Mouse (Mus musculus): ENCODE results near the gene Smarcd3. TPM values are rescaled to one million over a fixed set of nuclear protein-coding genes. Genes with fewer than 3 reads are reported as not detected.
"Not testable (repeated sequence)": the region's sequence is repeated elsewhere in the genome, so short reads cannot be mapped to it uniquely, and the experiment has no call there.

The Smarcd3 gene
- total RNA-seq, 4 experiments from 2014 or later, result 56.8 to 62.6 (median 60.6) TPM

GRCm38 (mm10) chr5:24556709-24557108, 67.5 kb downstream of the Smarcd3 start, which contains the start of gene 4931409K22Rik:
4931409K22Rik (minus strand) TSS chr5:24556809.
- DNase-seq (ENCODE audit: low spot score), result no peak

DNA sequence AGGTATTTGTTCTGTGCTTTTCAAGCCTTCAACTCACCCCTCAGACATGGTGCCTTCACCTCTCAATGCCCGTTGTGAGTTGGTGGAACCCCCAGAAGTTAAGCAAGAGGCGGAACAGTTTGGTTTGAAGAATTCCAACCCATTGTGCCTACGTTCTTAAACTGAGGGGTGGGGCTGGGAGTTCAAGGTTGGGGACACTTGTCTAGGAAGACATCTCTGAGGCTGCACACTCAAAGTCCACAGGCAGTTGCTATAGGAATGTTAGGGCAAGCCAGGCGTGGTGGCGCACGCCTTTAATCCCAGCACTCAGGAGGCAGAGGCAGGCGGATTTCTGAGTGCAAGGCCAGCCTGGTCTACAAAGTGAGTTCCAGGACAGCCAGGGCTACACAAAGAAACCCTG, 68.9 kb downstream of the Smarcd3 start:
- DNase-seq (ENCODE audit: low spot score), result not testable (repeated sequence)

GRCm38 (mm10) chr5:24553621-24554244, 70.5 kb downstream of the Smarcd3 start:
- DNase-seq (ENCODE audit: low spot score), result no peak

DNA sequence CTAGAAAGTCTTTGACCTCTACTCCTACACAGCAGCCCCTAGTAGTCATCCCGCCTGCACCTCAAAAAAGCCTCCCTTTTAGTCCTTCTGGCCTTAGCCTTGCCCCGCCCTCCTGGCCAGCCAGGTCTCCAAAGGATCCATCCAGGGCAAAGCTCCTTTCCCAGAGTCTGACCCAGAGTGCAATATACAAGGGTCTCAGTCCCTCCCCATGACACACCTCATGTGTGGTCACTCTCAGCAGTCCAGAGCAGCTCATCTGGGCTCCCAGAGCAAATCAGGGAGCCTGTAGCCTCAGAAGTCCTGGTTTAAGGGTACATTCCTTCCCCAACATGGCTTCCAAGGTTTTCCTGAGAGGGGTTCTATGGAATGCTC, 72.9 kb downstream of the Smarcd3 start:
- no peak for DNase-seq (ENCODE audit: low spot score)

DNA sequence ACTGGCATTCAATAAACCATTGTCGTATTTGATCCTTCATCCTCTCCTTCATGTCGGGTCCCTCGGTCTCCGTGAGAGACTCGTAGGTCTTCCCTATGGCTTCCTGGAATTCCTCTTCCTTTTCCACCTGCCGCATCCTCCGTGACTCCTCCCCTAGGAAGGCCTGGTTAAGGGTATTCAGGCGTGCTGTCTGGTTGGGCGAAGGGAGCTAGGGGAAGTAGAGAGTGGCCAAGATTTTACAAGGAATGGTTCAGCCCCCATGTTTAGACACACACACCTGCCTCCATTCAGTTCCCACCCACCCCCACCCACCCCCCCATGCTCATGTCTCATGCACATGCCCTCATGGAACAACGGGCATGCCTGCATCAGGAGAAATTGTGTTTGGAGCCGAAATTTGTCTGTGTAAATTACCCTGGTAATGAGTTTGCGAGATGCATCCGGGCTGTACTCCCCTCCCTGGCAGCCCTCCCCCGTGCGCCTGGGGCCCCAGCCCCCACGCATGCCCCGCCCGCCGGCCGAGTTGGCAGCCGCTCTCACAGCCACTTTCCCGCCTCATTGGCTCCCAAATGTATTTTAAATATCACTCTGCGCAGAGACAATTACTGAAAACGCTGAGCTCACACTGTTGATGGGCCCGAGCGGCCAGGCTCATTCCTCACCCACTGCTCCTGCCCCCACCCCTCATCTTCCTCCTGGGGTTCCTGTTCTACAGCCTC, 73.5 kb downstream of the Smarcd3 start:
- DNase-seq (ENCODE audit: low spot score), result no peak

- DNase-seq (ENCODE audit: low spot score), result no peak
Measured at GRCm38 (mm10) chr5:24542643-24543042, 81.6 kb downstream of the Smarcd3 start.

- DNase-seq (ENCODE audit: low spot score), result no peak
Measured at GRCm38 (mm10) chr5:24541144-24541569, 83.1 kb downstream of the Smarcd3 start.

Small RNA genes within 50 kb of the gene (microRNA-seq; reads per million reads assigned to microRNA genes)
- 241 reads per million, percentile 70 among the genes with 10 or more reads in this experiment for gene Mir671

Other genes starting within 250 kb of the Smarcd3 start
- gene Atg9b, start 232.3 kb downstream of the Smarcd3 start, total RNA-seq (2022), result 1 to 10 TPM in 2 of 4 experiments, under 1 TPM in 2; 0.73 to 1.7 (median 1.1) TPM
- 100 to 1,000 TPM in 2 of 4 experiments, 10 to 100 TPM in 2; 96.5 to 106 (median 101) TPM for gene Abcb8, start 230.7 kb downstream of the Smarcd3 start, total RNA-seq (2022)
- gene Asic3, start 211.0 kb downstream of the Smarcd3 start, total RNA-seq (2022), result under 1 TPM in 1 of 4 experiments, not detected in 3; 0.16 TPM
- 10 to 100 TPM; 17.3 to 23.7 (median 19.1) TPM for gene Cdk5, start 200.9 kb downstream of the Smarcd3 start, total RNA-seq (2022)
- 10 to 100 TPM; 21.9 to 32.5 (median 24.7) TPM for gene Slc4a2, start 200.6 kb downstream of the Smarcd3 start, total RNA-seq (2022)
- gene Fastk, start 179.1 kb downstream of the Smarcd3 start, total RNA-seq (2022), result 100 to 1,000 TPM; 297 to 351 (median 327) TPM
- 10 to 100 TPM in 3 of 4 experiments, 1 to 10 TPM in 1; 9.8 to 12.3 (median 11.8) TPM for gene Tmub1, start 176.6 kb downstream of the Smarcd3 start, total RNA-seq (2022)
- gene Agap3, start 172.2 kb downstream of the Smarcd3 start, total RNA-seq (2022), result 100 to 1,000 TPM in 1 of 4 experiments, 10 to 100 TPM in 3; 88.8 to 101 (median 95.0) TPM
- not detected for gene Gbx1, start 97.2 kb downstream of the Smarcd3 start, total RNA-seq (2022)
- gene Asb10, start 83.4 kb downstream of the Smarcd3 start, total RNA-seq (2022), result 100 to 1,000 TPM in 2 of 4 experiments, 10 to 100 TPM in 2; 97.3 to 112 (median 103) TPM
- gene 4931409K22Rik, start 67.6 kb downstream of the Smarcd3 start, total RNA-seq (2022), result not detected
- gene Abcf2, start 46.9 kb downstream of the Smarcd3 start, total RNA-seq (2022), result 10 to 100 TPM; 53.6 to 60.6 (median 56.2) TPM
- gene Chpf2, start 37.7 kb downstream of the Smarcd3 start, total RNA-seq (2022), result 1 to 10 TPM; 7.4 to 9.5 (median 7.7) TPM
- gene Nub1, start 61.1 kb upstream of the Smarcd3 start, total RNA-seq (2022), result 10 to 100 TPM; 33.1 to 45.6 (median 36.7) TPM
- gene Wdr86, start 106.3 kb upstream of the Smarcd3 start, total RNA-seq (2022), result 1 to 10 TPM in 1 of 4 experiments, under 1 TPM in 3; 0.16 to 1.2 (median 0.60) TPM
- gene Crygn, start 133.6 kb upstream of the Smarcd3 start, total RNA-seq (2022), result not detected
- gene Rheb, start 218.2 kb upstream of the Smarcd3 start, total RNA-seq (2022), result 10 to 100 TPM; 76.2 to 78.6 (median 77.5) TPM